7 mouse cellular contexts compared by ENCODE assay signal in genomic region chr3:89784991-89785753, GRCm38 (mm10). TPM values are rescaled to one million over a fixed set of nuclear protein-coding genes. Genes with fewer than 3 reads are reported as not detected.
DNase-seq lines count a peak whose midpoint lies in the region; ATAC-seq and TF ChIP-seq lines count a peak whose summit lies in the region.

No protein-coding gene starts in this region.

- no peaks in the 10 kb centered on the region for H3K9me3 ChIP-seq in forebrain, embryonic 13.5 days (replicated peaks)
- no peaks in the 10 kb centered on the region for H3K9me3 ChIP-seq in lung, postnatal 0 days (ENCODE audit: low read length)

- peak; percentile 87 for DNase-seq in Muller cell, postnatal 12 days (ENCODE audit: inconsistent ontology term)
- DNase-seq in heart, postnatal 10 days = peak; percentile 92 to 95
- DNase-seq in layer of hippocampus, adult 2 months (ENCODE audit: low spot score in 2 of 2) = peak in 1 of 2 experiments; percentile 72
- DNase-seq in lung, postnatal 0 days (ENCODE audit: low spot score) = peak; percentile 89
- peak; percentile 77 for DNase-seq in retina, postnatal 1 day

- H3K27me3 ChIP-seq in forebrain, embryonic 13.5 days = no peaks in the 10 kb centered on the region
- no peaks in the 10 kb centered on the region for H3K27me3 ChIP-seq in lung, postnatal 0 days (replicated peaks; ENCODE audit: insufficient read depth, low read length)

- peak; percentile 67; the same call in 1 of the 2 replicates for ATAC-seq in forebrain, embryonic 13.5 days
- peak; percentile 94 for ATAC-seq in lung, postnatal 0 days

- TF ChIP-seq CTCF in layer of hippocampus, adult 2 months (conservative IDR thresholded peaks at IDR 0.05) = peak; percentile 87
- peak; percentile 97 for TF ChIP-seq CTCF in lung, postnatal 0 days (IDR thresholded peaks at IDR 0.05)

- WGBS in forebrain, embryonic 13.5 days = 23% methylated on average over 11 of the region's 11 CpGs
- WGBS in lung, postnatal 0 days = 8% methylated on average over 11 of the region's 11 CpGs

- no peak overlapping the region for H3K4me2 ChIP-seq in forebrain, embryonic 13.5 days
- H3K4me2 ChIP-seq in lung, postnatal 0 days (replicated peaks; ENCODE audit: low read depth, low read length) = peak overlapping the region; percentile 50

- no peak for TF ChIP-seq EP300 in lung, postnatal 0 days (IDR thresholded peaks at IDR 0.05)

- H3K4me1 ChIP-seq in brown adipose tissue, adult 24 weeks (ENCODE audit: control insufficient read depth, insufficient read depth, insufficient read length, low read length) = no peaks in the 10 kb centered on the region; the same call in 1 of the 2 replicates
- peaks cover 8% of the 10 kb centered on the region; the same call in 1 of the 2 replicates for H3K4me1 ChIP-seq in forebrain, embryonic 13.5 days
- H3K4me1 ChIP-seq in lung, postnatal 0 days (ENCODE audit: insufficient read depth, low read depth, low read length) = no peaks in the 10 kb centered on the region

- intact Hi-C loops in heart, postnatal 10 days (cut with DNase I) = loop anchor here (1.0 to 10.0 kb wide), 3 partner anchors 72 to 290 kb away; partner anchors contain the start of gene Tpm3

- peak overlapping the region; percentile 25 for H3K27ac ChIP-seq in brown adipose tissue, adult 24 weeks (replicated peaks; ENCODE audit: low read depth, low read length)
- H3K27ac ChIP-seq in forebrain, embryonic 13.5 days = peak overlapping the region; percentile 15; the same call in 1 of the 2 replicates
- H3K27ac ChIP-seq in layer of hippocampus, adult 2 months = peak overlapping the region; percentile 53; the same call in 1 of the 2 replicates
- no peak overlapping the region for H3K27ac ChIP-seq in lung, postnatal 0 days (ENCODE audit: low read length)

- peak overlapping the region; percentile 37; the same call in 1 of the 2 replicates for H3K9ac ChIP-seq in forebrain, embryonic 13.5 days
- no peak overlapping the region; the same call in 1 of the 2 replicates for H3K9ac ChIP-seq in lung, postnatal 0 days (replicated peaks; ENCODE audit: low read depth)

- peaks cover 36% of the 10 kb centered on the region for H3K36me3 ChIP-seq in forebrain, embryonic 13.5 days (ENCODE audit: poor library complexity, severe bottlenecking)
- peaks cover 27% of the 10 kb centered on the region for H3K36me3 ChIP-seq in lung, postnatal 0 days (ENCODE audit: insufficient read depth, low read length)

- no peak overlapping the region for H3K4me3 ChIP-seq in brown adipose tissue, adult 24 weeks (ENCODE audit: insufficient read depth, low read depth, low read length)
- H3K4me3 ChIP-seq in forebrain, embryonic 13.5 days = no peak overlapping the region
- no peak overlapping the region for H3K4me3 ChIP-seq in layer of hippocampus, adult 2 months
- peak overlapping the region; percentile 15; the same call in 1 of the 2 replicates for H3K4me3 ChIP-seq in lung, postnatal 0 days (ENCODE audit: low read depth, low read length)

RNA-seq across cellular contexts. Expression of gene Ube2q1, which starts 11.8 kb away (rescaled TPM):
- 31.9 and 44.5 TPM in 2 replicates for polyA plus RNA-seq in brown adipose tissue, adult 24 weeks (2012; ENCODE audit: insufficient read depth, insufficient read length, missing spikeins)
- 14.1 and 15.4 TPM in 2 replicates for polyA plus RNA-seq in forebrain, embryonic 13.5 days (2015; fragmentation: Nextera tagmentation; extraction: Ambion mirVana)
- 10 to 100 TPM; 32.3 to 37.3 TPM for total RNA-seq in heart, postnatal 10 days (2021)
- 10 to 100 TPM; 95.0 to 98.4 TPM for total RNA-seq in layer of hippocampus, adult 2 months (2021)
- 12.4 and 13.4 TPM in 2 replicates for polyA plus RNA-seq in lung, postnatal 0 days (2015; fragmentation: Nextera tagmentation; extraction: Ambion mirVana)

RNA-seq across cellular contexts. Expression of gene Chrnb2, which starts 20.7 kb away (rescaled TPM):
- 0.54 and 1.3 TPM in 2 replicates for polyA plus RNA-seq in brown adipose tissue, adult 24 weeks (2012; ENCODE audit: insufficient read depth, insufficient read length, missing spikeins)
- polyA plus RNA-seq in forebrain, embryonic 13.5 days (2015; fragmentation: Nextera tagmentation; extraction: Ambion mirVana) = 18.6 and 20.6 TPM in 2 replicates
- under 1 TPM; 0.12 to 0.22 TPM for total RNA-seq in heart, postnatal 10 days (2021)
- total RNA-seq in layer of hippocampus, adult 2 months (2021) = 10 to 100 TPM; 29.6 to 30.9 TPM
- 0.17 and 0.27 TPM in 2 replicates for polyA plus RNA-seq in lung, postnatal 0 days (2015; fragmentation: Nextera tagmentation; extraction: Ambion mirVana)

RNA-seq across cellular contexts. Expression of gene She, which starts 46.0 kb away (rescaled TPM):
- 2.4 and 4.0 TPM in 2 replicates for polyA plus RNA-seq in brown adipose tissue, adult 24 weeks (2012; ENCODE audit: insufficient read depth, insufficient read length, missing spikeins)
- 1.2 TPM in 2 replicates for polyA plus RNA-seq in forebrain, embryonic 13.5 days (2015; fragmentation: Nextera tagmentation; extraction: Ambion mirVana)
- 10 to 100 TPM; 24.8 to 25.3 TPM for total RNA-seq in heart, postnatal 10 days (2021)
- total RNA-seq in layer of hippocampus, adult 2 months (2021) = 1 to 10 TPM; 2.8 to 3.1 TPM
- polyA plus RNA-seq in lung, postnatal 0 days (2015; fragmentation: Nextera tagmentation; extraction: Ambion mirVana) = 11.2 and 12.1 TPM in 2 replicates
